Mouse (Mus musculus) cerebral cortex, adult 2 months (tissue): ENCODE results near the gene Rars.

Source experiments
- WGBS: fragments of 180-500 bp; shearing (Covaris S2); methylation state at CpG from one replicate; pipeline ENCODE4 v1.1.7; 2018; 5-methylcytosine and 5-hydroxymethylcytosine counted together

The Rars gene

DNA sequence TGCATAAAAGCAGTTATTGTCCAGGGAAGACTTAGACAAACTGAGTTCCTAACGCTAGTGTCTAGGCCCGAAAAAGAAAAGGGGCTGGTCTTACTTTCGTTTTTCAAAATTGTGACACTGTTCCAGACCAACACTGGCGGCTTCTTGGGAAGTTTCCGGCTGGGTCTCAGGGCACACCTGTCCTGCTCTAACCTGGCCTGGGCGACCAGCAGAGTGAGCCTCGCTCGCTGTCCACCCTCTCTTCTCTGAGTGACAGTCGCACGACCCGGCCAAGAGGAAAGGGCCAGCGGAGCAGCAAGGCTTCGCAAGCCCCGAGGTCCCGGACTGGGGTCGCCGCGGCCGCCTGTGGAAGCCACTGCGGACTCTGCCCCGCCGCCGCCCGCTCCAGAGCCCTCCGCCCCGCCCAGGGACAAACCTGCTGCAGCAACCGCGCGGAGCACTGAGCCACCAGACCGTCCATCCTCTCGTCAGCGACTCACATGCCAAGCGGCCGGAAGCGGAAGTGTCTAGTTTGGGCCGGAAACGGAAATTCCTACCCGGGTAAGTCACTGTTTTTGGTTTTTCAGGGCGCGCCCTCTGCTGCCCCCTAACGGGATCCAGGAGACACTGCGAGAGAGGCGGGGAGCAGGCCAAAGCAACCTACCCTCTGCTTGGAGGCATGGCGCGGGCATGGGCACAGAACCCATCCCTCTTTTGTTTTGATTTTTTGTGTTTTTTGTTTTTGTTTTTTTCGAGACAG, at the start of gene Rars:
Rars (minus strand) TSS at position 485 of the 739 bp plus-strand sequence.
- 1% methylated on average over 46 of the region's 46 CpGs for WGBS

DNA sequence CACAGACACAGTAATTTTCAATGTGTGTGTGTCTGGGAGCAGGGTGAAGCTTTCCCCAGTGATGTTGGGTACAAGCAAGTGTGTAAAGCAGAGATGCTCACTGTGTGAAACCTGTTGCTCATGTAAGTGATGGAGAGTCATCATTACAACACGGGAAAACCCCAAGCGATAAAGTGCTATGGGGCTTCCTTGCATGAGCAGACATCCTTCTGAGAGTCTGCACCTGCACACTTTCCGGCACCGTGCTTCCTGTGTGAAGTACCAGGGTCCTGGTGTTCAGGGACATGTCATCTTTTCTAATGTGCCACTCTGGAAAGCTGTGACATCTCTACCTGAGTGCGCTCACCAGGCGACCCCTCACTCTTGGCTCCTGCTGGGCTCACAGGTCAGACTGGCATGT, 48.5 kb upstream of the Rars start:
- 97% methylated on average over 6 of the region's 6 CpGs for WGBS

DNA sequence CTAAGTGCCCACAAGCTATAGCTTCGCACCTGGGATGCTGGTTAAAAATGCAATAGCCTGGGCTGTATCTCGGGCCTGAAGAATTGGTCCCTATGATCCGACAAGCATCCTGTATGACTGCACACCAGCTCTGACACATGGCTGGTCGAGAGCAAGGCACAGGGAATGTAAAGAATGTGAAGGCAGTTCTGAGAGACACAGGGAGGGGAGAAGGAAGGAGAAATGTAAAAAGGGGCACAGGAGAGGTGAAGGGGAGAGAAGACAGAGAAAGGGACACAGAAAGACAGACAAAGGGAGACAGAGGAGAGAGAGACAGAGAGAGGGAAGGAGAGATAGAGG, 44.2 kb upstream of the Rars start:
- 75% methylated on average over 4 of the region's 4 CpGs for WGBS

GRCm38 (mm10) chr11:35877651-35878558, 43.6 kb upstream of the Rars start:
- WGBS = 66% methylated on average over 14 of the region's 14 CpGs

DNA sequence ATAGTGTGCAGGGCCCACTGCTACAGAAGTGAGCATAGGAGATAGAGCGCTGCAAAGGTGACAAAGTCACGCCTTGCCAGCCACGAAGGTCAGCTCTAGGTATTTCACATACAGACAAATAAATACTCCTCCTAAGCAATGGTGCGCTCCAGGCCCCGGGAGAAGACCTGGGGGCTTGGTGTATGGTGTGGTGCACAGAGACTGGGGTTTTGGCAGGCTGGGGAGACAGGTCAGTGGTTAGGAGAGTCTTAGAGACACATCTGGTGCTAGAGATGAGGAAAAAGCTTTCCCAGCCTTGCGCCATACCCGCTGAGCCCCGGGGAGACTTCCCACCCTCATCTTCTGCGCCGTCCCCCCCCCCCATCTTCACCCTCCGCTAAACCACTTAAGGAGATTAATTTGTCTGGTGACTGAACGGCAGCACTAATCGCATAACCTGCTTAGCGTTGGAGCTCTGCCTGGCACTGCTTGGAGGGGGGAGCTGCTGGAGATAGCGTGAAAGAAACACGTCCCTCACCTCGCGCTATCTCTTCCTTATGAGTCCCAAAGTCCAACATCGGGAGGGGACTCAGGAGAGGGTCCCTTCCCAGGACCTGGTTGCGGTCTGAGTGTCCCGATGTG, 39.4 kb upstream of the Rars start:
- WGBS = 48% methylated on average over 21 of the region's 21 CpGs

DNA sequence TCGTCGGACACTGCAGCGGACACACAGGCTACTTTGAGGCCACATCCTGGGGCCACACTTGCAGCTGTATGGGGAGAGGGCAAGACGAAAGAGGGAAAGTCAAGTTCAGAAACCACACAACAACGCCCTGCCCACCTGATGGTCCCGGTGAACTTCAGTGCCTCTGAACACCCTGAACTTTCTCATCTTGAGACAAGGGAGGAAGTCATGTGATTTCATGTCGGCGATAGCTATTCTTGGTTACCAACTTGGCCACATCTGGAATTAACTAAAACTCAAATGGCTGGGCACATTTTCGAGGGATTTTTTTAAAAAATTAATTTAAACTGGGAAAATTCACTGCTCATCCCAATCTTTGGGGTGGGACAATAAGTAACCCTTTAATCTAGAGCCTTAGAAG, 36.7 kb upstream of the Rars start:
- 88% methylated on average over 9 of the region's 9 CpGs for WGBS

- WGBS = 37% methylated on average over 7 of the region's 7 CpGs
These were observed 31.8 kb upstream of the Rars start for GRCm38 (mm10) chr11:35866140-35866539.

- 14% methylated on average over 9 of the region's 9 CpGs for WGBS
These were observed 30.8 kb upstream of the Rars start for GRCm38 (mm10) chr11:35864981-35865604.

DNA sequence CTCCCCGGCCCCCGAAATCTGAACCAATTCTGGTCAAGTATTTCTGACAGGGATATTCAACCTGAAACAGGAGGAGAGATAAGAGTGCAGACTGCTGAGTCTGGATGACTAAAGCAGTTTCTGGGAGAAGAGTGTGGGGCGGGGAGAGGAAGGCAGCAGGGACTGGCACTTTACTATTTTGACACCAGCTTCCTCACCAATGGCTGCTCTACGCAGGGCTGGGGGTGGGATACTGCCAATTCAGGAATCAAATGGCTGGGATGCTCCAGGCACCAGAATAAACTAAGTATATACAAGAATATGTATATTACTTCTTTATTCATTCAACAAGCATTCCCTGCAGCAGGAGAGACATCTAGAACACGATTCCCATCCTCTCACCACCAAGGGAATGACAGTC, 29.3 kb upstream of the Rars start:
- WGBS = 45% methylated on average over 5 of the region's 5 CpGs

DNA sequence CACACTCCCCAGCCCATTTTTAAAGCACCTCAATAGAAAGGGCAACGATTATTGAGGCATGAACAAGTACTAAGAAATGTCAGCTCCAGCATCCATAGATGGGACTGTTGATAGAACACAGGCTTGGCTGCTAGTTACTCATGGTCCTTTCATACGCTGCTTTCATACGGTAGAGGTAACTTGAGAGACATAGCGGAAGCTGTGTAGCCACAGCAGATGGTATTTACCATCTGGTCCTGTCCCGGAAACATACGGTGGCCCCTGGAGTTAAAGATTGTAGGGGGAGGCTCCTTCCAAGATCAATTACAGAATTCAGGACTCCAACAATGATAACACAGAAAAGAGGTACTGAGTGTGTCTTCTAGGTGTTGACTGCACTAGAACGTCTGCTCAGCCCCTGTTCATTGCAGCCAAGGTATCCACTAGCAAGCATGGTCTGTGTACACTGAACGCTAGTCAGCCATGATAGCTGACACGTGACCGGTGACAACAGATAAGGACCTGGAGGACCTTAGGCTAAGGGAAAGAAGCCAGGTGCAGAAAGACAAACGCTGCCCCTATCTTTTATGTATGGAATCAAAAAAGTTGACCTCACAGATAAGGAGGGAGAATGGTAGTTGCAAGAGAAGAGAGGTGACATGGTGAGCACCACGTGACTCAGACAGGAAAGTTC, 23.2 kb upstream of the Rars start:
- 54% methylated on average over 12 of the region's 12 CpGs for WGBS

DNA sequence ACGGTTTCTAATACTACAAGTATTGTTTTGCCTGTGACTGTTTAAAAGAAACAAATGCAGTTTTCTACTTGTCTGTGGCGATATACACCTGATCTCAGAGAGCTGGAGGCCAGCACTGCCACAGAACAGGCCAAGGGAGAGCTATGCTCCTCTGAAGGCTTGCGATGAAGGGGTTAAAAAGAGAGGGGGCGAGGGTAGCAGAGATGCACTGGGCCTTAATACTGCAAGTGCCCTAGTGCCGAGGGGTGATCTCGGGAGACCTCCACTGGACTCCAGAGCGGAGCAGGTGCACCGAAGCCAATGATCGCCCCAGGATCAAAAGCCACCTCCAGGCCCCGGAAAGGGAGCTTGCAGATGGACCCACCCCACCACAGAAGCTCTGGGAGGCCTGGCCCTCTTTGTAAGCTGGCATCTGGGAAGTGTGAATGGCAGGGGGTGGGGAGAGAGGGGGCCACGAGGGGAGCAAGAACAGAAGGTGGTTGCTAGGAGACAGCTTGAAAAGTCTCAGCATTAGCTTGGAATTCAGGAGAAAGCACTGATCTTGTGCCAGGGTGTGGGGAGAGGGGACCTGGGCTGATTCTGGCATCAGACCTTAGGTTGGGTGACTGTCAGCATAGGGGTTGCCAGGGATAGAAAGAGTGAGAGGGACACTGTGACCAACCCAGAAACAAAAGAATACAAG, 22.2 kb upstream of the Rars start:
- 27% methylated on average over 11 of the region's 11 CpGs for WGBS

DNA sequence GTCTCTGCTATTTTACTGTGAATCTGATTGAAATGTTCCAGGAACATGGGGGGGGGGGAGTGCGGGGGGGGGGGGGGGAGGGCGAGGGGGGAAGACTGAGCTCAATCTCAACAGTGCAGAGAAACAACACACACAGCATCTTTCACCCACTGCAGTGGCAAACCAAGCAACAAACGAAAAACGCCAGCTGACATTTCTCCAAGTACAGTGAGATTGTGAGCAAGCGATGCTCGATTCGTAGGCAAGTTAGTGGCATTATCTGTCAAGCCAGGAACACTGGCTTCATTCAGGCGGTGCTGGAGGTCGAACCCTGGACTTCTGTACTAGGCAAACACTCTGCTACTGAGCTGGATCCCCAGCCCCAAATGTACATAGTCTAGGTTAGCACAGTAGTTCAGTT, 21.3 kb upstream of the Rars start:
- WGBS = 18% methylated on average over 7 of the region's 9 CpGs

DNA sequence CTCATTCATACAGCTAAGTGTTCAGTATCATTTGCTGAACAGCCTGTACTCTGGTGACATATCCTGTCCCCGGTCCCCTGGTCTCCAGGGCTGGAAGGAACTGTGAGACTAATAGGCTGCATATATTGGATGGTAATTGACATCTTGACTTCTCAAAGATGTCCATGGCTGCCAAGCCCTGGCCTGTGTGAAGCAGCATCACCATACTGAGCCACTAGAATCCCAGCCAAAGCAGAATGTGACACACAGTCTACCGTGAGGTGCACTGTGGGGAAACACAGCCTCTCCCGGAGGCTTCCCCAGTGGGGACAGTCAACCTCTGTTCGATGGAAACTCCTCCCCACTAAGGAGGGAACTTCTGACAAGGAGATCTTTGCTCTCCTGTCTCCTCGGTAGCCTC, 20.6 kb upstream of the Rars start:
- whole genome bisulfite sequencing = 49% methylated on average over 5 of the region's 5 CpGs

DNA sequence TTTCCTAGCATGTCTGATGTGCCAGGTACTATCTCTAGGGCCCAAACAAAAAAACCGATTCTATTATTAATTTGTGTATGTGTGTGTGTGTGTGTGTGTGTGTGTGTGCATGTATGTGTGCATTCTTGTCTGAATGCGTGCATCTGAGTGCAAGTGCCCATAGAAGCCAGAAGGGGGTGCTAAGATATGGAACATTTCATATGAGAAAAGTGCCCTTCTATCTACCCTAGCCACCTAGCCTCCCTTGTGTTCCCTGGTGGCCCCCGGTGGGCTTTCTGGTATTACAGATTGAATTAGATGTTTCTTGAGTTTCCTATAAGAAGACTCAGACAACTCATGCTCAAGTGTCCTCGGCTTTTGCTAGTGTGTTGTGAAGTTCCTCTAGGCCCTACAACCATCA, 19.3 kb upstream of the Rars start:
- 97% methylated on average over 4 of the region's 4 CpGs for WGBS

GRCm38 (mm10) chr11:35852731-35853130, 18.4 kb upstream of the Rars start:
- 54% methylated on average over 4 of the region's 4 CpGs for WGBS

- 90% methylated on average over 9 of the region's 9 CpGs for WGBS
These were observed 10.0 kb upstream of the Rars start for GRCm38 (mm10) chr11:35844299-35844698.

- 82% methylated on average over 4 of the region's 4 CpGs for WGBS
These were observed 8.3 kb upstream of the Rars start for GRCm38 (mm10) chr11:35842560-35842959.

DNA sequence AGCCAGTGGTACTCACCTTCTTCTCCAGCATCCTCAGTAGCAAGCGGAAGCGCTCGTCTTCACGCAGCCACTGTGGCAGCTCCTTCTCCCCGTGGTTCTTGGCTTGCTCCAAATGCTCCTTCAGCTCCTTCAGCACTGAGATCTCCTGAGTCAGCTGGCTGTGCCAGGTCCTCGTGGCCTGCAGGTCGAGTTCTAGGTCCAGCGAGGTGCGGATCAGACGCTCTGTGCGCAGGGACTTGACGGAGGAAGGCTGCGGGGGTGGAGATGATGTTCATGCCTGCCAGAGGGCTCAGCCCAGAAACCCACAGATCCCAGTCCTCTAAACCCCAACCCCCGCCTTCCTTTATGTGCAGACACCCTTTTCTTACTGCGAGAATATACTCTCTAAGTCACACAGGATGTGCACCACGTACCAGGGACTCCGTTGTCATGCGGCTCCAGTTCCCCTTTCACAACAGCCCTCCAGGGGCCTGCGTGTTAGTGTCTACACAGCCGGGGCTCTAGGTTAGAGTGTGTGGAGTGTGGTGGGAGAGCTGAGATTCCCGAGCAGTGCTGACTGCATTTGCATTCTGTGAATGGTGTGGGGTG, 7.5 kb upstream of the Rars start:
- 84% methylated on average over 21 of the region's 21 CpGs for WGBS

GRCm38 (mm10) chr11:35840806-35841205, 6.5 kb upstream of the Rars start:
- 96% methylated on average over 4 of the region's 4 CpGs for WGBS

- 79% methylated on average over 7 of the region's 7 CpGs for whole genome bisulfite sequencing
These were observed 6.0 kb upstream of the Rars start for GRCm38 (mm10) chr11:35840282-35840681.
